Mouse (Mus musculus) CH12.LX (cell line): ENCODE measurements around the gene Ncoa6.

ENCODE experiments used
- CTCF ChIP-seq, 2 experiments: IDR thresholded peaks in 1 of 2; conservative IDR thresholded peaks in 1 of 2; 2 replicates each; pipeline ENCODE4 v1.5.1; 2011 to 2012; ENCODE audit warnings: low read depth in 2 of 2, low read length in 2 of 2, improper control_type of control experiment in 1 of 2, inconsistent platforms in 1 of 2, mild to moderate bottlenecking in 1 of 2, moderate library complexity in 1 of 2
- E2F4 ChIP-seq: IDR thresholded peaks from 2 replicates; pipeline ENCODE4 v1.6.1; 2011; ENCODE audit warnings: low read depth, low read length, improper control_type of control experiment; ENCODE audit not compliant: insufficient replicate concordance
- EP300 ChIP-seq: IDR thresholded peaks from 2 replicates; pipeline ENCODE4 v1.6.1; 2011; ENCODE audit warnings: low read length, improper control_type of control experiment
- JUND ChIP-seq: conservative IDR thresholded peaks from 2 replicates; pipeline ENCODE4 v1.6.1; 2011; ENCODE audit warnings: low read depth, low read length, improper control_type of control experiment
- MYC ChIP-seq: IDR thresholded peaks from 2 replicates; pipeline ENCODE4 v1.6.1; 2011; ENCODE audit warnings: low read depth, mild to moderate bottlenecking, improper control_type of control experiment, low read length
- POLR2A ChIP-seq: IDR thresholded peaks from 2 replicates; pipeline ENCODE4 v1.6.1; 2011; ENCODE audit warnings: low read depth, mild to moderate bottlenecking, improper control_type of control experiment, low read length

DNA sequence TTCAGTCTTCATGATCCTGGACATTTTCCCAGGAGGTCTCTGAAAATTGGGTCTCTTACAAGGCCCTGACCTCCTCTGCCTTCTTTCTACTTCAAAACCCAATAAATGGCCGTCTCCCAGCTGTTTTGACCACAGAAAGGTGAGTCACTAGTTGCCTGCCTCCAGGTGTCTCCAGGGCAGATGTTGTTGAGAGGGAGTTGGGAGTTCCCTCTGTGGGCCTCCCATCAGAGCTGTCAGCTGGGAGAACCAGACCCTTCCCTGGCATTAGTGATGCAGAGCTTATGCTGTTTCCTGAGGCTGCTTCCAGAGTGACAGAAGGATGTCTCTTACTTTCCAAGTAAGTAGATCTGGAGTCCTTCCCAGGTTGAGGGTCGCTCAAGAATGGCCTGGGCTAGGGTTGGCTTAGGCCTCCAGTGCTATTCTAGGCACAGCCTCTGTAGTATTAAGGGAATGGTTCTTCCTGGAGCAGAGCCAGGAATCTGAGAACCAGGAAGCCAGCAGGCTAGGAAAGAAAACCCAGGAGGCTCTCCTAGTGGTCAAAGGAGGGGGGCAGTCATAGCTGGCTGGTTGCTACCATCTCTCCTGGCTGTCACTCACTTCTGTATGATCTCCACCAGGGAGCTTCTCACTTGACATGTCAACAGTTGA, 90.8 kb downstream of the Ncoa6 start:
- TF ChIP-seq JUND = no peak
- TF ChIP-seq CTCF (conservative IDR thresholded peaks at IDR 0.05 in 1 of 2, IDR thresholded peaks at IDR 0.05 in 1 of 2; ENCODE audit: low read depth in 2 of 2, low read length in 2 of 2) = no peak
- no peak for TF ChIP-seq MYC
- TF ChIP-seq POLR2A = no peak
- TF ChIP-seq E2F4 = no peak
- no peak for TF ChIP-seq EP300
